In the genomic region with DNA sequence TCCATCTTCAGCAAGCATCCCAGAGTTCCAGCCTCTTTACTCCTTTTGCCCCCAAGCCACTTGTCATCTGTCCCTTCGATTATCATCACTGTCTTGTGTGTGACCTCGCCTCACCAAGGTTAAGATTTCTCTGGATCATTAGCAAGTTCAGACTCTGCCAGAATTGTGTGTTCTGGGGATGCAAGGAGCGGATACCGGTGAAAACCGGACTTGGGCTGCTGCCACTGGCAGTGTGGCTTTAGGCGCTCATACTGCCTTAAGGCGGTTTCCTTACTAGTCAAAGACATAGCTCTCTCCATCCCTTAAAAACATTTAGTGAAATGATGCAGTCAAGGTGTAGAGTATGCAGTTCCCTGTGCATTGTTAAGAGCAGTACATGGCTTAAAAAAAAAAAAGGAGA, we compare ENCODE assay signal across 20 mouse cellular contexts. TPM values are rescaled to one million over a fixed set of nuclear protein-coding genes. Genes with fewer than 3 reads are reported as not detected.
DNase-seq lines count a peak whose midpoint lies in the region; ATAC-seq lines count a peak whose summit lies in the region.
"Had no signal": no experiment of that assay in that cellular context is flagged by ENCODE, and none has a peak within 500 bp of the region (broad histone marks: within the 10 kb centered on the region; RNA-seq: fewer than 3 reads in every experiment).

No protein-coding gene starts in this region.

- H3K36me3 ChIP-seq in heart, embryonic 16.5 days (ENCODE audit: control insufficient read depth, insufficient read depth) = no peaks in the 10 kb centered on the region
- no peaks in the 10 kb centered on the region for H3K36me3 ChIP-seq in liver, embryonic 16.5 days (ENCODE audit: control insufficient read depth, insufficient read depth)
- H3K36me3 ChIP-seq in midbrain, embryonic 14.5 days (ENCODE audit: control insufficient read depth, insufficient read depth, low read length) = no peaks in the 10 kb centered on the region
- H3K36me3 ChIP-seq: neural tube, embryonic 15.5 days had no signal

- ATAC-seq in heart, embryonic 16.5 days (replicated peaks; ENCODE audit: extremely low read depth, insufficient read depth, low FRiP score) = no peak
- ATAC-seq in liver, embryonic 16.5 days (ENCODE audit: low read depth) = no peak
- ATAC-seq in midbrain, embryonic 14.5 days (ENCODE audit: low FRiP score, low TSS enrichment) = no peak
- ATAC-seq: forebrain, embryonic 14.5 days; hindbrain, embryonic 16.5 days; intestine, embryonic 16.5 days had no signal

- no peak for DNase-seq in heart, adult 8-10 months (ENCODE audit: low spot score)
- peak; percentile 67 for DNase-seq in 416B (ENCODE audit: low read depth)
- peak; percentile 61 for DNase-seq in R1 (ENCODE audit: low read depth, low spot score)
- no peak for DNase-seq in midbrain, embryonic 14.5 days
- DNase-seq in kidney, postnatal 4 days = no peak
- DNase-seq: adrenal gland, postnatal 14 days; cerebellum, adult 8-10 months; kidney, postnatal 25 days; layer of hippocampus, postnatal 36 days; lung, adult 2 months; thymus, postnatal 14 days had no signal

- H3K27me3 ChIP-seq in heart, embryonic 16.5 days (ENCODE audit: control insufficient read depth, insufficient read depth, low read length) = no peaks in the 10 kb centered on the region
- H3K27me3 ChIP-seq in liver, embryonic 16.5 days (ENCODE audit: control insufficient read depth, insufficient read depth, low read depth, low read length) = peaks cover 9% of the 10 kb centered on the region
- H3K27me3 ChIP-seq in midbrain, embryonic 14.5 days (ENCODE audit: control insufficient read depth, insufficient read depth, low read length) = peaks cover 4% of the 10 kb centered on the region; the same call in 1 of the 2 replicates

- 88% methylated on average over 7 of the region's 7 CpGs for WGBS in heart, embryonic 16.5 days
- 55% methylated on average over 7 of the region's 7 CpGs for WGBS in liver, embryonic 16.5 days (ENCODE audit: insufficient replicate concordance)
- 84% methylated on average over 7 of the region's 7 CpGs for WGBS in midbrain, embryonic 14.5 days

- H3K9ac ChIP-seq in heart, embryonic 16.5 days (ENCODE audit: low read length) = no peak overlapping the region
- no peak overlapping the region for H3K9ac ChIP-seq in liver, embryonic 16.5 days (ENCODE audit: low read depth, low read length)
- H3K9ac ChIP-seq in midbrain, embryonic 14.5 days (replicated peaks; ENCODE audit: low read length) = no peak overlapping the region
- H3K9ac ChIP-seq: neural tube, embryonic 15.5 days had no signal

- H3K27ac ChIP-seq in heart, embryonic 16.5 days (ENCODE audit: low read length) = 0 out of 2 replicates have a peak overlapping the region, but pooled peaks have one; percentile 8
- H3K27ac ChIP-seq in liver, embryonic 16.5 days (ENCODE audit: low read length) = no peak overlapping the region
- no peak overlapping the region for H3K27ac ChIP-seq in midbrain, embryonic 14.5 days (replicated peaks; ENCODE audit: low read depth, low read length)
- H3K27ac ChIP-seq: heart, embryonic 10.5 days; midbrain, embryonic 10.5 days; neural tube, embryonic 15.5 days; stomach, postnatal 0 days had no signal

- no peak overlapping the region for H3K4me2 ChIP-seq in heart, embryonic 16.5 days (ENCODE audit: low read depth, low read length)
- peak overlapping the region; percentile 70; the same call in 1 of the 2 replicates for H3K4me2 ChIP-seq in liver, embryonic 16.5 days (ENCODE audit: low read depth, low read length)
- H3K4me2 ChIP-seq in midbrain, embryonic 14.5 days (ENCODE audit: low read length) = no peak overlapping the region
- H3K4me2 ChIP-seq: neural tube, embryonic 15.5 days had no signal

- no peak overlapping the region for H3K4me3 ChIP-seq in heart, embryonic 16.5 days (ENCODE audit: low read length)
- H3K4me3 ChIP-seq in liver, embryonic 16.5 days (ENCODE audit: low read depth, low read length) = no peak overlapping the region
- H3K4me3 ChIP-seq in midbrain, embryonic 14.5 days (replicated peaks; ENCODE audit: low read depth, low read length) = no peak overlapping the region
- H3K4me3 ChIP-seq: heart, embryonic 10.5 days; midbrain, embryonic 10.5 days; neural tube, embryonic 15.5 days had no signal

- H3K4me1 ChIP-seq in heart, embryonic 16.5 days (ENCODE audit: control insufficient read depth, insufficient read depth, low read length) = peaks cover 21% of the 10 kb centered on the region
- H3K4me1 ChIP-seq in liver, embryonic 16.5 days (ENCODE audit: control insufficient read depth, low read depth, low read length) = peaks cover 6% of the 10 kb centered on the region
- peaks cover 10% of the 10 kb centered on the region for H3K4me1 ChIP-seq in midbrain, embryonic 14.5 days (ENCODE audit: control insufficient read depth, insufficient read depth, low read length)

- H3K9me3 ChIP-seq in heart, embryonic 16.5 days (replicated peaks; ENCODE audit: control insufficient read depth, low read length) = no peaks in the 10 kb centered on the region
- H3K9me3 ChIP-seq in liver, embryonic 16.5 days (replicated peaks; ENCODE audit: control insufficient read depth, low read length) = no peaks in the 10 kb centered on the region
- no peaks in the 10 kb centered on the region for H3K9me3 ChIP-seq in midbrain, embryonic 14.5 days (ENCODE audit: control insufficient read depth, low read length)
- H3K9me3 ChIP-seq: heart, embryonic 10.5 days; midbrain, embryonic 10.5 days; neural tube, embryonic 15.5 days had no signal

RNA-seq across cellular contexts. Expression of gene Cmtm7, which starts 2.8 kb away (rescaled TPM):
- 130 and 138 TPM in 2 replicates for polyA plus RNA-seq in heart, embryonic 16.5 days (2015; fragmentation: Nextera tagmentation; extraction: Ambion mirVana)
- total RNA-seq in heart, adult 8-10 months (2022) = 10 to 100 TPM; 10.5 to 16.6 (median 12.6) TPM
- 48.4 and 50.5 TPM in 2 replicates for polyA plus RNA-seq in liver, embryonic 16.5 days (2015; fragmentation: Nextera tagmentation; extraction: Ambion mirVana)
- 4.9 and 14.4 TPM in 2 replicates for polyA plus RNA-seq in midbrain, embryonic 14.5 days (2014; fragmentation: Nextera tagmentation; extraction: Ambion mirVana)

RNA-seq across cellular contexts. Expression of gene Cmtm6, which starts 48.0 kb away (rescaled TPM):
- 51.0 and 51.6 TPM in 2 replicates for polyA plus RNA-seq in heart, embryonic 16.5 days (2015; fragmentation: Nextera tagmentation; extraction: Ambion mirVana)
- 10 to 100 TPM; 16.1 to 23.8 (median 19.3) TPM for total RNA-seq in heart, adult 8-10 months (2022)
- 28.9 and 32.2 TPM in 2 replicates for polyA plus RNA-seq in liver, embryonic 16.5 days (2015; fragmentation: Nextera tagmentation; extraction: Ambion mirVana)
- 13.8 and 19.2 TPM in 2 replicates for polyA plus RNA-seq in midbrain, embryonic 14.5 days (2014; fragmentation: Nextera tagmentation; extraction: Ambion mirVana)

Comparison
In these comparisons a context has a peak if more than half of its experiments do, and no peak if none do; other contexts are left out.
1. DNase-seq: peak in 416B (single experiment) and R1 (single experiment); none in heart, adult 8-10 months (single experiment), midbrain, embryonic 14.5 days (single experiment) and kidney, postnatal 4 days (0 of 2).